Mouse (Mus musculus) frontal cortex, postnatal 10 days (tissue): ENCODE measurements around the gene Zbtb49.

Experiments
- DNase-seq, 2 experiments: peaks; one replicate each; pipeline ENCODE4 v3.0.0; 2022; ENCODE audit warnings: low spot score in 2 of 2, mixed read lengths in 1 of 2

Gene Zbtb49

GRCm38 (mm10) chr5:38195941-38196340 lies 24.3 kb downstream of the Zbtb49 start:
- DNase-seq, result no peak

GRCm38 (mm10) chr5:38194946-38195345 lies 25.3 kb downstream of the Zbtb49 start:
- DNase-seq, result no peak

- DNase-seq, result no peak
These were observed 29.4 kb downstream of the Zbtb49 start for GRCm38 (mm10) chr5:38190907-38191306.

GRCm38 (mm10) chr5:38187006-38187405 lies 33.3 kb downstream of the Zbtb49 start:
- DNase-seq, result no peak

GRCm38 (mm10) chr5:38184688-38185285 lies 35.5 kb downstream of the Zbtb49 start:
- no peak for DNase-seq

GRCm38 (mm10) chr5:38174256-38174912 lies 45.9 kb downstream of the Zbtb49 start:
- no peak for DNase-seq

- no peak for DNase-seq
These were observed 46.5 kb downstream of the Zbtb49 start for GRCm38 (mm10) chr5:38173766-38174165.

- DNase-seq, result no peak
These were observed 51.8 kb downstream of the Zbtb49 start for GRCm38 (mm10) chr5:38168497-38168896.

- no peak for DNase-seq
These were observed 60.4 kb downstream of the Zbtb49 start, which contains the start of gene Nsg1 for GRCm38 (mm10) chr5:38159634-38160413. TSS of gene Nsg1 (minus strand) at chr5:38159907.

GRCm38 (mm10) chr5:38158947-38159633 lies 61.2 kb downstream of the Zbtb49 start:
- DNase-seq, result peak; percentile 64 to 81

- DNase-seq, result peak; percentile 58 to 71
These were observed 61.7 kb downstream of the Zbtb49 start for GRCm38 (mm10) chr5:38158501-38158946.

- no peak for DNase-seq
These were observed 62.7 kb downstream of the Zbtb49 start for GRCm38 (mm10) chr5:38157481-38158020.

GRCm38 (mm10) chr5:38153636-38154035 lies 66.6 kb downstream of the Zbtb49 start:
- DNase-seq, result no peak

GRCm38 (mm10) chr5:38152201-38153108 lies 67.8 kb downstream of the Zbtb49 start:
- DNase-seq, result no peak

GRCm38 (mm10) chr5:38151264-38151663 lies 69.0 kb downstream of the Zbtb49 start:
- peak in 1 of 2 experiments; percentile 60 for DNase-seq

- DNase-seq, result no peak
These were observed 73.7 kb downstream of the Zbtb49 start for GRCm38 (mm10) chr5:38146524-38146923.

- DNase-seq, result no peak
These were observed 79.4 kb downstream of the Zbtb49 start for GRCm38 (mm10) chr5:38140893-38141292.
